Mouse (Mus musculus): ENCODE results near the gene Krt86.

DNA sequence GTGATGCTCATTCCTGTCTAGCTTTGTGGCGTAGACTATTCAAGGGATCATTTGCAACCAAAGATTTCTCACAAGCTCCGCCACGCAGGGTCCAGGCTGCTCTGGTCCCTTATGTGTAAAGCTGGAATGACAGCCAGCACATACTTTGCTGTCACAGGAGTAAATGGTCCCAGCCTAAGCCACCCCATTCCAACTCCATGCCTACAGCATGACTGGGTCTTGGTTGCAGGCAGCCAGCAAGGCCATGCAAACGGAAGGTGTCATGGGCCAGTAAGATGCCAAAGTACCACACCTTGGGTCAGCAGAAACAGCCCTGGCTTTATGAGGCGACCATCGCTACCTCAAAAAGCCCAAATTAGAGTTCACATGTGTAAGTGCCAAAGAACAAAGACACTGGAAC is 20.4 kb downstream of the Krt86 start:
- no peak for TF ChIP-seq CTCF (IDR thresholded peaks at IDR 0.05; ENCODE audit: low read depth, low read length)
- TF ChIP-seq POLR2A (IDR thresholded peaks at IDR 0.05; ENCODE audit: borderline replicate concordance, low read depth, low read length) = no peak
